ENCODE assay signal across 31 mouse cellular contexts in the genomic region with DNA sequence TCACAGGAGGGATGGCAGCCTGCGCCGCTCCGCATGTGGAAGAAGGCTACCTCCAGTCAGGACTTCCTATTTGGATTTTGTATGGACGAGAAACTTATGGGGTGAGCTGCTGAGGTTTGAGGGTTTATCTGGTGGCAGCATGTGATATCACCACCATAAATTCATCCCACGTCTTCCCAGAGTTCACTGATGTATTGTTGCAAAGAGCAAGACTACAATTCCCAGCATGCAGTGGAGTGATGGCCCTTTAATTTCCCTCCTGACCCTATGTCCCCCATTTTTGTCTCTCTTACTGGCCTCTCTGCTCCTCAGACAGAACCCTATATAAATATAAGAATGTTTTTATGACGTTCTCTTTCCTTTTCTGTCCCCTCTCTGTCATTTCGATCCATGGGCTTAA. TPM values are rescaled to one million over a fixed set of nuclear protein-coding genes. Genes with fewer than 3 reads are reported as not detected.
"Had no signal": no experiment of that assay in that cellular context is flagged by ENCODE, and none has a peak within 500 bp of the region (broad histone marks: within the 10 kb centered on the region; RNA-seq: fewer than 3 reads in every experiment).

No protein-coding gene starts in this region.

- H3K9ac ChIP-seq: heart, embryonic 13.5 days; heart, embryonic 15.5 days; hindbrain, embryonic 13.5 days; hindbrain, embryonic 15.5 days; limb, embryonic 13.5 days; limb, embryonic 15.5 days; liver, embryonic 12.5 days; liver, embryonic 14.5 days had no signal

- H3K27ac ChIP-seq: heart, adult 2 months; heart, embryonic 13.5 days; heart, embryonic 15.5 days; hindbrain, embryonic 13.5 days; hindbrain, embryonic 15.5 days; hindbrain, postnatal 0 days; layer of hippocampus, adult 2 months; limb, embryonic 13.5 days; limb, embryonic 15.5 days; liver, embryonic 12.5 days; liver, embryonic 14.5 days had no signal

- H3K36me3 ChIP-seq: heart, embryonic 13.5 days; heart, embryonic 15.5 days; hindbrain, embryonic 13.5 days; hindbrain, embryonic 15.5 days; limb, embryonic 13.5 days; limb, embryonic 15.5 days; liver, embryonic 12.5 days had no signal

- H3K4me3 ChIP-seq: heart, adult 2 months; heart, embryonic 13.5 days; heart, embryonic 15.5 days; hindbrain, embryonic 13.5 days; hindbrain, embryonic 15.5 days; layer of hippocampus, adult 2 months; limb, embryonic 13.5 days; limb, embryonic 15.5 days; liver, embryonic 12.5 days had no signal

- DNase-seq: gastrocnemius, postnatal 14 days; gastrocnemius, postnatal 36 days; heart, adult 2 months; heart, postnatal 14 days; heart, postnatal 36 days; kidney, adult 11 months; kidney, adult 8-10 months; kidney, postnatal 10 days; kidney, postnatal 25 days; kidney, postnatal 4 days; layer of hippocampus, adult 9-11 months; layer of hippocampus, postnatal 36 days; left cerebral cortex, postnatal 4 days had no signal

- H3K9me3 ChIP-seq: heart, embryonic 13.5 days; heart, embryonic 15.5 days; hindbrain, embryonic 13.5 days; hindbrain, embryonic 15.5 days; limb, embryonic 13.5 days; limb, embryonic 15.5 days; liver, embryonic 12.5 days had no signal

- H3K27me3 ChIP-seq: hindbrain, embryonic 15.5 days had no signal

RNA-seq across cellular contexts. Expression of gene Syngr4, which starts 33.7 kb away (rescaled TPM):
- total RNA-seq: gastrocnemius, adult 18-20 months; gastrocnemius, adult 8-10 months; gastrocnemius, postnatal 36 days; heart, adult 2 months; heart, postnatal 14 days; heart, postnatal 36 days; hematopoietic stem cell, adult 5-6 weeks; hindbrain, postnatal 0 days; layer of hippocampus, adult 2 months; layer of hippocampus, postnatal 14 days; layer of hippocampus, postnatal 36 days; left cerebral cortex, adult 18-20 months; left cerebral cortex, postnatal 10 days; left cerebral cortex, postnatal 25 days; liver, adult 2 months had no signal
